Mouse (Mus musculus) CH12.LX (cell line): ENCODE data around the gene Zfyve27. TPM values are rescaled to one million over a fixed set of nuclear protein-coding genes. Genes with fewer than 3 reads are reported as not detected.

Source experiments
- DNase-seq: peaks from one replicate; pipeline ENCODE4 v3.0.0-alpha.2; 2013; ENCODE audit errors: extremely low read depth
- H3K27ac ChIP-seq: 2 replicates; pipeline ENCODE4 v1.5.1; 2012; ENCODE audit warnings: low read depth, mild to moderate bottlenecking, control low read depth, moderate library complexity; ENCODE audit not compliant: insufficient read depth
- H3K27me3 ChIP-seq: replicated peaks from 2 replicates; pipeline ENCODE3; 2012; ENCODE audit warnings: inconsistent platforms
- H3K36me3 ChIP-seq, 2 experiments: replicated peaks in 1 of 2; 2 replicates each; pipeline versions ENCODE3 to v1.6.1; 2012; ENCODE audit warnings: inconsistent platforms in 1 of 2, low read length in 1 of 2, mild to moderate bottlenecking in 1 of 2, mixed read lengths in 1 of 2, moderate library complexity in 1 of 2; ENCODE audit not compliant: control insufficient read depth in 1 of 2, insufficient read depth in 1 of 2
- H3K4me1 ChIP-seq, 2 experiments: 2 replicates each; pipeline ENCODE4 v1.6.1; 2012; ENCODE audit warnings: inconsistent platforms in 1 of 2, moderate library complexity in 1 of 2; ENCODE audit not compliant: insufficient read depth in 2 of 2, control insufficient read depth in 1 of 2
- H3K4me2 ChIP-seq: 2 replicates; pipeline ENCODE4 v1.6.1; 2012; ENCODE audit warnings: low read depth, mild to moderate bottlenecking, control low read depth; ENCODE audit not compliant: poor library complexity, insufficient read depth, severe bottlenecking
- H3K4me3 ChIP-seq, 3 experiments: fragments of 150-350 bp in 1 of 3; sonication (generic) in 1 of 3; replicated peaks in 1 of 3; 2 replicates each; pipeline versions ENCODE3 to v1.5.1; 2011 to 2012; ENCODE audit warnings: low read depth in 2 of 3, low read length in 2 of 3, mild to moderate bottlenecking in 2 of 3, moderate library complexity in 2 of 3, control low read depth in 1 of 3, improper control_type of control experiment in 1 of 3, inconsistent platforms in 1 of 3, mixed read lengths in 1 of 3; ENCODE audit not compliant: poor library complexity in 1 of 3
- H3K79me2 ChIP-seq: replicated peaks from 2 replicates; pipeline ENCODE4 v1.6.1; 2012; ENCODE audit warnings: mild to moderate bottlenecking, moderate library complexity; ENCODE audit not compliant: control insufficient read depth, poor library complexity, insufficient read depth, severe bottlenecking; ENCODE audit errors: extremely low read depth
- H3K9ac ChIP-seq: 2 replicates; pipeline ENCODE4 v1.6.1; 2012; ENCODE audit warnings: low read depth, mild to moderate bottlenecking, control low read depth, moderate library complexity; ENCODE audit not compliant: insufficient read depth
- H3K9me3 ChIP-seq: replicated peaks from 2 replicates; pipeline ENCODE3; 2012; ENCODE audit warnings: low read length, inconsistent platforms, mixed read lengths
- CTCF ChIP-seq, 2 experiments: IDR thresholded peaks in 1 of 2; conservative IDR thresholded peaks in 1 of 2; 2 replicates each; pipeline ENCODE4 v1.5.1; 2011 to 2012; ENCODE audit warnings: low read depth in 2 of 2, low read length in 2 of 2, improper control_type of control experiment in 1 of 2, inconsistent platforms in 1 of 2, mild to moderate bottlenecking in 1 of 2, moderate library complexity in 1 of 2
- E2F4 ChIP-seq: IDR thresholded peaks from 2 replicates; pipeline ENCODE4 v1.6.1; 2011; ENCODE audit warnings: low read depth, low read length, improper control_type of control experiment; ENCODE audit not compliant: insufficient replicate concordance
- EP300 ChIP-seq: IDR thresholded peaks from 2 replicates; pipeline ENCODE4 v1.6.1; 2011; ENCODE audit warnings: low read length, improper control_type of control experiment
- GABPA ChIP-seq: IDR thresholded peaks from 2 replicates; pipeline ENCODE4 v1.6.1; 2012; ENCODE audit warnings: low read depth, low read length, improper control_type of control experiment, inconsistent platforms; ENCODE audit not compliant: insufficient replicate concordance
- MAFK ChIP-seq: IDR thresholded peaks from 2 replicates; pipeline ENCODE4 v1.6.1; 2011; ENCODE audit warnings: low read length, improper control_type of control experiment; ENCODE audit not compliant: insufficient replicate concordance
- MAZ ChIP-seq: IDR thresholded peaks from 2 replicates; pipeline ENCODE4 v1.6.1; 2012; ENCODE audit warnings: low read depth, mild to moderate bottlenecking, inconsistent platforms, low read length, improper control_type of control experiment, moderate library complexity
- MEF2A ChIP-seq: IDR thresholded peaks from 2 replicates; pipeline ENCODE4 v1.6.1; 2014; ENCODE audit warnings: low read depth, mild to moderate bottlenecking, inconsistent platforms, low read length, improper control_type of control experiment, borderline replicate concordance
- MXI1 ChIP-seq: IDR thresholded peaks from 2 replicates; pipeline ENCODE4 v1.6.1; 2011; ENCODE audit warnings: mild to moderate bottlenecking, low read depth, low read length, improper control_type of control experiment
- MYC ChIP-seq: IDR thresholded peaks from 2 replicates; pipeline ENCODE4 v1.6.1; 2011; ENCODE audit warnings: low read depth, mild to moderate bottlenecking, improper control_type of control experiment, low read length
- NELFE ChIP-seq: IDR thresholded peaks from 2 replicates; pipeline ENCODE4 v1.6.1; 2011; ENCODE audit warnings: low read depth, low read length, improper control_type of control experiment
- POLR2A ChIP-seq: IDR thresholded peaks from 2 replicates; pipeline ENCODE4 v1.6.1; 2011; ENCODE audit warnings: low read depth, mild to moderate bottlenecking, improper control_type of control experiment, low read length
- RAD21 ChIP-seq: IDR thresholded peaks from 2 replicates; pipeline ENCODE4 v1.6.1; 2011; ENCODE audit warnings: low read depth, mild to moderate bottlenecking, low read length, improper control_type of control experiment, moderate library complexity
- SIN3A ChIP-seq: IDR thresholded peaks from 2 replicates; pipeline ENCODE4 v1.6.1; 2012; ENCODE audit warnings: low read length, improper control_type of control experiment, inconsistent platforms
- TCF12 ChIP-seq: IDR thresholded peaks from 2 replicates; pipeline ENCODE4 v1.6.1; 2014; ENCODE audit warnings: low read depth, mild to moderate bottlenecking, inconsistent platforms, low read length, improper control_type of control experiment
- ZC3H11A ChIP-seq: IDR thresholded peaks from 2 replicates; pipeline ENCODE4 v1.6.1; 2012; ENCODE audit warnings: low read depth, mild to moderate bottlenecking, inconsistent platforms, low read length, improper control_type of control experiment
- ZNF384 ChIP-seq: IDR thresholded peaks from 2 replicates; pipeline ENCODE4 v1.6.1; 2012; ENCODE audit warnings: low read depth, low read length, improper control_type of control experiment, inconsistent platforms
- dilution Hi-C: fragments of 300-500 bp; cut with MboI; formaldehyde crosslinking; loops from 2 replicates; pipeline ENCODE4 v1.14.3; 2020; ENCODE audit warnings: low sequenced_read_pairs; ENCODE audit not compliant: extremely low pct_unique_long_range_greater_than_20kb, extremely low pct_ligation_motif_present
- in situ Hi-C: fragments of 300-500 bp; cut with MboI; formaldehyde crosslinking; loops from 3 replicates; pipeline ENCODE4 v1.14.3; 2019; ENCODE audit warnings: low sequenced_read_pairs, low pct_ligation_motif_present, low pct_unique_long_range_greater_than_20kb, mixed read lengths
- polyA plus RNA-seq: library from polyadenylated mRNA; unstranded; fragments of >175 nt; gene quantifications from 2 replicates; pipeline ENCODE4 v1.2.1, GENCODE M21; 2012; ENCODE audit warnings: low read depth; ENCODE audit not compliant: insufficient read length
- total RNA-seq, 2 experiments: library from RNA; depleted of rRNA; stranded (reverse); fragments of 300-350 nt in 1 of 2; fragments of >200 nt in 1 of 2; gene quantifications; 2 replicates each; pipeline ENCODE4 v1.2.3; 2012 to 2014

The Zfyve27 gene
- total and polyA plus RNA-seq, 3 experiments = 11.4 to 19.2 (median 16.2) TPM

GRCm38 (mm10) chr19:42120451-42120850, 43.3 kb upstream of the Zfyve27 start:
- no peaks in the 10 kb centered on the region for H3K9me3 ChIP-seq
- no peak for TF ChIP-seq ZC3H11A
- no peak for TF ChIP-seq EP300
- H3K36me3 ChIP-seq = peaks cover 45 to 94% of the 10 kb centered on the region in 2 experiments
- H3K79me2 ChIP-seq = no peaks in the 10 kb centered on the region
- dilution Hi-C loops = no loop called here
- no peaks in the 10 kb centered on the region for H3K27me3 ChIP-seq
- H3K4me3 ChIP-seq = no peak overlapping the region
- H3K27ac ChIP-seq = no peak overlapping the region
- H3K4me2 ChIP-seq = no peak overlapping the region
- no peak for DNase-seq
- peaks cover 0 to 6% of the 10 kb centered on the region in 2 experiments; a peak in 3 of 4 replicates for H3K4me1 ChIP-seq
- H3K9ac ChIP-seq = no peak overlapping the region
- in situ Hi-C loops = no loop called here

- no peak for DNase-seq
- H3K4me2 ChIP-seq = no peak overlapping the region
- peaks cover 5 to 21% of the 10 kb centered on the region in 2 experiments; a peak in 3 of 4 replicates for H3K4me1 ChIP-seq
- no peaks in the 10 kb centered on the region for H3K9me3 ChIP-seq
- no peak overlapping the region for H3K4me3 ChIP-seq
- no peaks in the 10 kb centered on the region for H3K79me2 ChIP-seq
- no peak for TF ChIP-seq POLR2A
- no peak for TF ChIP-seq GABPA
- no peak for TF ChIP-seq MAFK
- TF ChIP-seq RAD21 = no peak
- TF ChIP-seq E2F4 = no peak
- no peak for TF ChIP-seq NELFE
- TF ChIP-seq MEF2A = no peak
- in situ Hi-C loops = no loop called here
- no peak overlapping the region for H3K9ac ChIP-seq
- H3K27me3 ChIP-seq = no peaks in the 10 kb centered on the region
- dilution Hi-C loops = no loop called here
- H3K36me3 ChIP-seq = peaks cover 30 to 62% of the 10 kb centered on the region in 2 experiments
- no peak overlapping the region for H3K27ac ChIP-seq
These were observed 39.1 kb upstream of the Zfyve27 start for GRCm38 (mm10) chr19:42124684-42125083.

- Histone ChIP-seq H3K36me3 (peaks cover 25 to 53% of the 10 kb centered on the region in 2 experiments), H3K4me1 (peaks cover 8 to 31% of the 10 kb centered on the region in 2 experiments), H3K9me3 (no peaks in the 10 kb centered on the region), H3K27me3 (no peaks in the 10 kb centered on the region), H3K79me2 (no peaks in the 10 kb centered on the region), H3K4me2 (no peak overlapping the region), H3K4me3 (no peak overlapping the region), H3K9ac (no peak overlapping the region), H3K27ac (no peak overlapping the region)
- dilution Hi-C loops (no loop called here), in situ Hi-C loops (no loop called here)
- TF ChIP-seq GABPA (no peak), MAZ (no peak), ZNF384 (no peak), MYC (no peak), TCF12 (no peak), MXI1 (no peak), CTCF (conservative IDR thresholded peaks at IDR 0.05 in 1 of 2, IDR thresholded peaks at IDR 0.05 in 1 of 2; ENCODE audit: low read depth in 2 of 2, low read length in 2 of 2) (no peak), SIN3A (no peak)
- no peak for DNase-seq
These were observed 38.1 kb upstream of the Zfyve27 start for GRCm38 (mm10) chr19:42125501-42126218.
